Mouse (Mus musculus): ENCODE measurements around the gene Maml3.

DNA sequence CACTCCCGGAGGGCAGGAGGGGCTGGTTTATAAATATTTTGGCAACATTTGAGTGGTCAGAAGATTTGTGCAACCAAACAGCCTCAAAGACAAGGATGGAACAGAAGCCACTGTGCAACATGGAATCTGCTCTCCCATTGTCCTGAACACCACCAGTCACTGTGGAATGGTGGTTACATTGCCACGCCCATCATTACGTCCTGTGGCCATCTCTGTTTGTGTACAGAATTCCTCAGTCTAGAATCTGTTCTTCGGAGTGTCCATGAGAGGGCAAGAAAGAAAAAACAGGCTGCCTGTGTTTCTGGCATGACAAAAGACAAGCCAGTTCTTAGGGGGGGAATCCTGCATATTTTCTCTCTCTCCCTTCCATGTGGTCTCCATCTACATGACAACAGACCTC lies 150.4 kb downstream of the Maml3 start:
- TF ChIP-seq POLR2A (IDR thresholded peaks at IDR 0.05; ENCODE audit: insufficient read length, low read depth) (no peak), E2F4 (IDR thresholded peaks at IDR 0.05; ENCODE audit: insufficient read depth) (no peak), USF1 (IDR thresholded peaks at IDR 0.05; ENCODE audit: low read depth) (no peak), MAX (IDR thresholded peaks at IDR 0.05; ENCODE audit: low read depth) (no peak), TCF3 (IDR thresholded peaks at IDR 0.05; ENCODE audit: insufficient read length, low read depth) (no peak), POLR2AphosphoS2 (IDR thresholded peaks at IDR 0.05; ENCODE audit: insufficient read length, low read depth) (no peak), CEBPB (IDR thresholded peaks at IDR 0.05; ENCODE audit: insufficient read depth, poor library complexity, severe bottlenecking) (no peak), MYOG (IDR thresholded peaks at IDR 0.05; ENCODE audit: control insufficient read depth in 1 of 3, insufficient read depth in 1 of 3, insufficient read length in 2 of 3, low read depth in 2 of 3) (no peak), SRF (IDR thresholded peaks at IDR 0.05; ENCODE audit: control insufficient read depth, insufficient read length, low read depth) (no peak), MYOD1 (IDR thresholded peaks at IDR 0.05; ENCODE audit: control insufficient read depth in 1 of 3, insufficient read length in 2 of 3, low read depth in 2 of 3) (no peak), TCF12 (IDR thresholded peaks at IDR 0.05; ENCODE audit: insufficient read depth, poor library complexity, severe bottlenecking) (no peak)

All from myocyte (in vitro differentiated cells).